Mouse (Mus musculus) layer of hippocampus, postnatal 25 days (tissue): ENCODE data around the gene Zic4. TPM values are rescaled to one million over a fixed set of nuclear protein-coding genes. Genes with fewer than 3 reads are reported as not detected.

Experiments used
- DNase-seq, 2 experiments: peaks; one replicate each; pipeline ENCODE4 v3.0.0; 2022; ENCODE audit warnings: mixed read lengths in 2 of 2, low spot score in 1 of 2; ENCODE audit errors: extremely low spot score in 1 of 2
- total RNA-seq, 2 experiments: library from RNA; stranded (reverse); gene quantifications; 2 replicates each; pipeline ENCODE4 v1.2.3; 2021

Zic4 gene
- total RNA-seq, 2 experiments from 2014 or later: 2.0 to 2.1 TPM

- DNase-seq: no peak
These were observed 958 bp downstream of the Zic4 start for GRCm38 (mm10) chr9:91363011-91363730.

GRCm38 (mm10) chr9:91363814-91364126 lies 1.6 kb downstream of the Zic4 start:
- DNase-seq: no peak

- no peak for DNase-seq
These were observed 2.1 kb downstream of the Zic4 start for GRCm38 (mm10) chr9:91364127-91364970.

GRCm38 (mm10) chr9:91364971-91365501 lies 2.8 kb downstream of the Zic4 start:
- no peak for DNase-seq

GRCm38 (mm10) chr9:91365664-91366063 lies 3.5 kb downstream of the Zic4 start, which contains the start of gene Zic1:
Zic1 (minus strand) TSS chr9:91365810.
- DNase-seq: no peak

- DNase-seq: no peak
These were observed 4.2 kb downstream of the Zic4 start for GRCm38 (mm10) chr9:91366226-91366998.

- no peak for DNase-seq
These were observed 5.0 kb downstream of the Zic4 start for GRCm38 (mm10) chr9:91366999-91367811.

- DNase-seq: no peak
These were observed 5.9 kb downstream of the Zic4 start for GRCm38 (mm10) chr9:91368150-91368549.

GRCm38 (mm10) chr9:91368946-91369292 lies 6.7 kb downstream of the Zic4 start:
- DNase-seq: no peak

- no peak for DNase-seq
These were observed 7.2 kb downstream of the Zic4 start for GRCm38 (mm10) chr9:91369293-91369991.

GRCm38 (mm10) chr9:91370191-91370708 lies 8.0 kb downstream of the Zic4 start:
- DNase-seq: no peak

- DNase-seq: no peak
These were observed 8.8 kb downstream of the Zic4 start for GRCm38 (mm10) chr9:91371011-91371410.

- DNase-seq: no peak
These were observed 9.4 kb downstream of the Zic4 start for GRCm38 (mm10) chr9:91371608-91372007.

- DNase-seq: no peak
These were observed 11.8 kb downstream of the Zic4 start for GRCm38 (mm10) chr9:91373811-91374575.

- DNase-seq: no peak
These were observed 12.5 kb downstream of the Zic4 start for GRCm38 (mm10) chr9:91374665-91375064.

- no peak for DNase-seq
These were observed 15.0 kb downstream of the Zic4 start for GRCm38 (mm10) chr9:91377036-91377872.

- DNase-seq: no peak
These were observed 15.6 kb downstream of the Zic4 start for GRCm38 (mm10) chr9:91377873-91378150.
